Mouse (Mus musculus) Muller cell, postnatal 12 days (primary cell): Measurements from ENCODE around the gene Fndc10.
"Not testable (repeated sequence)": the region's sequence is repeated elsewhere in the genome, so short reads cannot be mapped to it uniquely, and the experiment has no call there.

Source experiments
- DNase-seq: peaks from one replicate; pipeline ENCODE4 v3.0.0-alpha.2; 2015; ENCODE audit errors: inconsistent ontology term

Fndc10 gene

GRCm38 (mm10) chr4:155687764-155688163 lies 6.4 kb upstream of the Fndc10 start:
- not testable (repeated sequence) for DNase-seq

GRCm38 (mm10) chr4:155690571-155691375 lies 3.4 kb upstream of the Fndc10 start:
- no peak for DNase-seq

GRCm38 (mm10) chr4:155692421-155692820 lies 1.7 kb upstream of the Fndc10 start:
- no peak for DNase-seq

- DNase-seq = peak; percentile 69
Measured at GRCm38 (mm10) chr4:155694482-155695401, 600 bp downstream of the Fndc10 start.

GRCm38 (mm10) chr4:155695531-155696062 lies 1.5 kb downstream of the Fndc10 start:
- DNase-seq = no peak

GRCm38 (mm10) chr4:155696261-155697255 lies 2.4 kb downstream of the Fndc10 start:
- DNase-seq = peak; percentile 79

GRCm38 (mm10) chr4:155700425-155700824 lies 6.3 kb downstream of the Fndc10 start:
- DNase-seq = peak; percentile 16

- no peak for DNase-seq
Measured at GRCm38 (mm10) chr4:155703425-155703929, 9.3 kb downstream of the Fndc10 start.

GRCm38 (mm10) chr4:155704721-155705591 lies 10.8 kb downstream of the Fndc10 start, which contains the start of gene Ssu72:
Ssu72 (plus strand) TSS chr4:155704800.
- peak; percentile 97 for DNase-seq

- DNase-seq = no peak
Measured at GRCm38 (mm10) chr4:155705592-155705929, 11.4 kb downstream of the Fndc10 start.

- DNase-seq = no peak
Measured at GRCm38 (mm10) chr4:155708582-155708981, 14.4 kb downstream of the Fndc10 start.

- DNase-seq = no peak
Measured at GRCm38 (mm10) chr4:155708988-155709387, 14.8 kb downstream of the Fndc10 start.

GRCm38 (mm10) chr4:155710521-155711252 lies 16.5 kb downstream of the Fndc10 start:
- peak; percentile 48 for DNase-seq

- DNase-seq = peak; percentile 17
Measured at GRCm38 (mm10) chr4:155721668-155722083, 27.5 kb downstream of the Fndc10 start.

- no peak for DNase-seq
Measured at GRCm38 (mm10) chr4:155727993-155728392, 33.9 kb downstream of the Fndc10 start.

- no peak for DNase-seq
Measured at GRCm38 (mm10) chr4:155733267-155733666, 39.1 kb downstream of the Fndc10 start.

GRCm38 (mm10) chr4:155734350-155734941 lies 40.3 kb downstream of the Fndc10 start, which contains the start of gene Tmem240:
Tmem240 (plus strand) TSS chr4:155734800.
- DNase-seq = peak; percentile 99

GRCm38 (mm10) chr4:155734951-155735702 lies 41.0 kb downstream of the Fndc10 start:
- peak; percentile 85 for DNase-seq
